Mouse (Mus musculus): ENCODE results near the gene Hist1h3i.

Hist1h3i gene

GRCm38 (mm10) chr13:21734010-21734905, 48.9 kb downstream of the Hist1h3i start:
- in situ Hi-C loops (cut with MboI), result loop anchor here (25.0 kb wide), 1 partner anchor 1422 kb away; no protein-coding TSS in a partner anchor

GRCm38 (mm10) chr13:21733466-21733865, 49.7 kb downstream of the Hist1h3i start:
- in situ Hi-C loops (cut with MboI), result loop anchor here (25.0 kb wide), 1 partner anchor 1421 kb away; no protein-coding TSS in a partner anchor

Measured in mature B cell (primary cell).